Mouse (Mus musculus): ENCODE measurements around the gene Hivep2. TPM values are rescaled to one million over a fixed set of nuclear protein-coding genes. Genes with fewer than 3 reads are reported as not detected.

The Hivep2 gene
- 14.7 and 18.6 TPM in 2 replicates for polyA plus RNA-seq (2012; rRNA removed; ENCODE audit: low replicate concordance)

GRCm38 (mm10) chr10:13965974-13966829, at the start of gene Hivep2:
Gene Hivep2 (plus strand): TSS chr10:13966075.

Other genes with a start within 250 kb of the Hivep2 start
- gene Aig1, start 97.1 kb upstream of the Hivep2 start, polyA plus RNA-seq (2012; rRNA removed; ENCODE audit: low replicate concordance): 23.3 and 54.0 TPM in 2 replicates

All from subcutaneous adipose tissue, adult 2 months (tissue).